Mouse (Mus musculus) neural tube, embryonic 11.5 days (tissue): ENCODE data around the gene Tbx10. TPM values are rescaled to one million over a fixed set of nuclear protein-coding genes. Genes with fewer than 3 reads are reported as not detected.
A peak's percentile ranks its signal among the peaks of the same experiment; 100 is the strongest.
"Not testable (repeated sequence)": the region's sequence is repeated elsewhere in the genome, so short reads cannot be mapped to it uniquely, and the experiment has no call there.

ENCODE experiments used
- ATAC-seq: fragments of 200-750 bp; cut with Nextera tagmentation; 2 replicates; pipeline ENCODE4 v1.8.0; 2017; ENCODE audit warnings: moderate number of reproducible peaks, mild to moderate bottlenecking, moderate TSS enrichment, moderate library complexity; ENCODE audit not compliant: insufficient read depth, low FRiP score, low TSS enrichment
- DNase-seq: peaks from one replicate; pipeline ENCODE4 v3.0.0-alpha.2; 2015; ENCODE audit warnings: low spot score
- H3K27ac ChIP-seq: fragments of 300-500 bp; sonication (generic); 2 replicates; pipeline ENCODE4 v1.5.1; 2014; ENCODE audit warnings: low read depth, mild to moderate bottlenecking, low read length
- H3K27me3 ChIP-seq: fragments of 300-500 bp; sonication (generic); 2 replicates; pipeline ENCODE4 v1.6.1; 2014; ENCODE audit warnings: mild to moderate bottlenecking, low read length, mixed read lengths; ENCODE audit not compliant: control insufficient read depth, insufficient read depth
- H3K36me3 ChIP-seq: fragments of 300-500 bp; sonication (generic); 2 replicates; pipeline ENCODE4 v1.6.1; 2014; ENCODE audit warnings: mild to moderate bottlenecking, low read length, moderate library complexity, mixed read lengths; ENCODE audit not compliant: control insufficient read depth, insufficient read depth
- H3K4me1 ChIP-seq: fragments of 300-500 bp; sonication (generic); 2 replicates; pipeline ENCODE4 v1.6.1; 2014; ENCODE audit warnings: low read length, mixed read lengths; ENCODE audit not compliant: control insufficient read depth, insufficient read depth
- H3K4me2 ChIP-seq: fragments of 300-500 bp; sonication (generic); 2 replicates; pipeline ENCODE4 v1.6.1; 2014; ENCODE audit warnings: low read depth, mild to moderate bottlenecking, moderate library complexity
- H3K4me3 ChIP-seq: fragments of 300-500 bp; sonication (generic); 2 replicates; pipeline ENCODE4 v1.5.1; 2014; ENCODE audit warnings: low read depth, low read length
- H3K9ac ChIP-seq: fragments of 300-500 bp; sonication (generic); 2 replicates; pipeline ENCODE4 v1.6.1; 2014; ENCODE audit warnings: mild to moderate bottlenecking, low read length
- H3K9me3 ChIP-seq: fragments of 300-500 bp; sonication (generic); 2 replicates; pipeline ENCODE4 v1.6.1; 2016; ENCODE audit warnings: low read length; ENCODE audit not compliant: control insufficient read depth
- WGBS: fragments of 180-500 bp; shearing (Covaris S2); extraction: QIAGEN DNeasy Blood & Tissue Kit; methylation state at CpG from one replicate; pipeline ENCODE4 v1.1.7; 2014; 5-methylcytosine and 5-hydroxymethylcytosine counted together
- polyA plus RNA-seq: library from polyadenylated mRNA; unstranded; fragments of >200 nt; fragmentation: Nextera tagmentation; extraction: Ambion mirVana; gene quantifications from 2 replicates; pipeline ENCODE4 v1.2.1, GENCODE M21; 2014

Gene Tbx10
- polyA plus RNA-seq, 1 experiment from 2014 or later = not detected

DNA sequence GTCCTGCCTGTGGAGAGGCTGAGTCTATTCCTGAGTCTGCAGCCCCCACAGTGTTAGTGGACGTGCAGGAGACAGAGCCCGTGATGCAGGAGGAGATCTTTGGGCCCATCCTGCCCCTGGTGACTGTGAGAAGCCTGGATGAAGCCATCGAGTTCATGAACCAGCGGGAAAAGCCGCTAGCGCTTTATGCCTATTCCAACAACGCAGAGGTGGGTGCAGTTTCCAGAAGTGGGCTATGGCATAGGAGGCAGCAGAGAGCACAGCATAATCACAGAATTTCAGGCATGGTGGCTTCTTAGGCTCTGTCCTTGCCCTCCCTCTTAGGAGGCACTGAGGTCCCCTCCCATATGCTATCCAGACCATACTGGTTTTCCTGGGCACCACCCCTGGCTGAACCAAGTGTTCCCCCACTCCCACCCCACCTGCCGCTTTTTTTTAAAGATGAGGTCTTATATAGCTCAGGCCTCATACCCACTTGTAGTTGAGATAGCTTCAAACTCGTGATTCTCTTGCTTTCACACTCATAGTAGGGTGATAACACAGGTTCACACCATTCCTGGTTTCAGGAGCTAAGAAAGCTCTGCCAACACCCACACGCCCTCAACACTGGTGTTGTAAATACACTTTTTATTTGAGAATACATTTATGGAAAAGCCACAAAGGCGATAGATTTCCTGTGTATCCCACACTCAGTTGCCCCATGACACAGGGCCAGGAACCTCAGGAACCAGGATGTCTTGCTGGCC, 26.0 kb upstream of the Tbx10 start:
- no peak for DNase-seq
- WGBS = 70% methylated on average over 11 of the region's 11 CpGs
- H3K4me3 ChIP-seq = no peak overlapping the region

GRCm38 (mm10) chr19:3967258-3967657, 25.3 kb upstream of the Tbx10 start:
- DNase-seq (no peak), ATAC-seq (no peak)
- Histone ChIP-seq H3K4me1 (no peaks in the 10 kb centered on the region), H3K4me2 (no peak overlapping the region), H3K36me3 (no peaks in the 10 kb centered on the region), H3K4me3 (no peak overlapping the region), H3K27me3 (no peaks in the 10 kb centered on the region), H3K9me3 (no peaks in the 10 kb centered on the region), H3K9ac (no peak overlapping the region), H3K27ac (no peak overlapping the region)
- WGBS = 69% methylated on average over 3 of the region's 3 CpGs

More for the DNA sequence above, 26.0 kb upstream of the Tbx10 start:
- ATAC-seq = no peak
- no peaks in the 10 kb centered on the region for H3K27me3 ChIP-seq
- no peak overlapping the region for H3K4me2 ChIP-seq
- H3K9me3 ChIP-seq = no peaks in the 10 kb centered on the region
- no peaks in the 10 kb centered on the region for H3K36me3 ChIP-seq
- H3K4me1 ChIP-seq = no peaks in the 10 kb centered on the region
- no peak overlapping the region for H3K9ac ChIP-seq
- no peak overlapping the region for H3K27ac ChIP-seq

DNA sequence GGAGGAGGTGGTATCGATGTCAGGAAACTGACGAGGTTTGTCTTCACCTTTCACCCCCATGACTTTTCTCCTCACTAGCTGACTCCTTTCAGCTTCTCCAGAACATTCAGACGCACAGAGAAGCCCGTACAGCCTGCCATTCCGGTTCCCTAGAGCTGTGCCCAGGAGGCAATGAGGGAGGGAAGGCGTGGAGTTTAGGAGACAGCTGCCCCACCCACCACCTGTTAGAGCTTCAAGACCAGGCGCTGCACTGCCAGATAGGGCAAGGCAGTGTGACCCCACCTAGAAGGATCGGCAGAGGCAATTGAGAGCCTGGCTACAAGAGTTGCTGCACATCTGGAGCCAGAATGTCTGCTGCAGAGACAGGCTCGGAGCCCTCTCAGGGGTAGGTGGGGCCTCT, 20.3 kb upstream of the Tbx10 start, which contains the start of gene Aldh3b2:
Aldh3b2 (plus strand) TSS at position 100 of the 400 bp plus-strand sequence.
- no peaks in the 10 kb centered on the region for H3K4me1 ChIP-seq
- DNase-seq (no peak), ATAC-seq (no peak)
- H3K4me3 ChIP-seq = no peak within 1 kb of the TSS
- H3K27ac ChIP-seq = no peak within 1 kb of the TSS
- no peak within 1 kb of the TSS for H3K4me2 ChIP-seq
- no peak within 1 kb of the TSS for H3K9ac ChIP-seq
- 46% methylated on average over 9 of the region's 9 CpGs for WGBS
- H3K36me3 ChIP-seq = no peaks in the 10 kb centered on the region
- H3K9me3 ChIP-seq = no peaks in the 10 kb centered on the region
- no peaks in the 10 kb centered on the region for H3K27me3 ChIP-seq

- H3K27ac ChIP-seq, H3K4me2 ChIP-seq, ATAC-seq, DNase-seq, H3K27me3 ChIP-seq, H3K4me1 ChIP-seq, H3K9me3 ChIP-seq, H3K9ac ChIP-seq, H3K36me3 ChIP-seq, H3K4me3 ChIP-seq: not testable (repeated sequence)
- 92% methylated on average over 6 of the region's 6 CpGs for WGBS
Measured at GRCm38 (mm10) chr19:3974608-3975007, 17.9 kb upstream of the Tbx10 start.

DNA sequence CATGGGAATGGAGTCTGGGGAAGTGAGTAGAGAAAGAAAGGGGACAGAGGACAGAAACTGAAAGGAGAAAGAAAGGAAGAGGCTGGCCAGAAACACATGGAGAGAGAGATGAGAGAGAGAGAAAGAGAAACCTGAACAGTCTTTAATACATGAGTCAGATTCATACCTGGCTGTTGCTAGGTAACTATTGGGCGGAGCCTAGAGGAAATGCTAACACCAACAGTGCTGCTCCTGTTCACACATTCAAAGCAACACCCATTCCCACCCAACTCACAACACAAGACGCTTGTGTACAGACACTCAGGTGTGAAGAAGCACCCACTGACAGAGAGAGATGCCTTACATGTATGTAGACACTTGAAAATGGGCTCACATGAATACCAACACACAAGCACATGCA, 16.7 kb upstream of the Tbx10 start:
- Histone ChIP-seq H3K4me2 (no peak overlapping the region), H3K27ac (no peak overlapping the region), H3K36me3 (no peaks in the 10 kb centered on the region), H3K4me1 (no peaks in the 10 kb centered on the region), H3K27me3 (no peaks in the 10 kb centered on the region), H3K9ac (no peak overlapping the region), H3K9me3 (no peaks in the 10 kb centered on the region), H3K4me3 (no peak overlapping the region)
- ATAC-seq (no peak), DNase-seq (no peak)
- WGBS = 72% methylated on average over 2 of the region's 2 CpGs

- DNase-seq = peak; percentile 78
- H3K4me1 ChIP-seq = peaks cover 10% of the 10 kb centered on the region; the same call in 1 of the 2 replicates
- no peak overlapping the region for H3K9ac ChIP-seq
- H3K4me3 ChIP-seq = no peak overlapping the region
- H3K4me2 ChIP-seq = no peak overlapping the region
- 0 out of 2 replicates have a peak, but pooled peaks have one; percentile 31 for ATAC-seq
- H3K36me3 ChIP-seq = no peaks in the 10 kb centered on the region
- 24% methylated on average over 4 of the region's 4 CpGs for WGBS
- no peak overlapping the region for H3K27ac ChIP-seq
- H3K27me3 ChIP-seq = no peaks in the 10 kb centered on the region
- H3K9me3 ChIP-seq = no peaks in the 10 kb centered on the region
Measured at GRCm38 (mm10) chr19:3980309-3980708, 12.2 kb upstream of the Tbx10 start.

DNA sequence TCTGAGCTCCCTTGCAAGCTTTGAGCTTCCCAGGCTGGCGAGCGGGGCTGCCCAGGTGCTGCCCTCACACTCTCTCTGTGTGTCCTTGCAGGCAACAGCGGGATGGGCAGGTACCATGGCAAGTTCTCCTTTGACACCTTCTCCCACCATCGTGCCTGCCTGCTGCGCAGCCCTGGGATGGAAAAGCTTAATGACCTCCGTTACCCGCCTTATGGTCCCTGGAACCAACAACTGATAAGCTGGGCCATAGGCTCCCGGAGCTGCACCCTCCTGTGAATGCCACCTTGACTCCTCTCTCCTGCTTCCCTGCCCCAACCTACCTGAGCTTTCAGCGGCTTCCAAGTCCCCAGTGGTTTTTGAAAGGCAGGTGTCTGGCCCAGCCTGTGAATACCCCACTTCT, 11.6 kb upstream of the Tbx10 start:
- Histone ChIP-seq H3K4me2 (no peak overlapping the region), H3K4me1 (peaks cover 13% of the 10 kb centered on the region; the same call in 1 of the 2 replicates), H3K9ac (no peak overlapping the region), H3K27ac (no peak overlapping the region), H3K4me3 (no peak overlapping the region), H3K9me3 (no peaks in the 10 kb centered on the region), H3K27me3 (no peaks in the 10 kb centered on the region), H3K36me3 (no peaks in the 10 kb centered on the region)
- no peak for ATAC-seq
- DNase-seq = no peak
- WGBS = 69% methylated on average over 9 of the region's 9 CpGs

DNA sequence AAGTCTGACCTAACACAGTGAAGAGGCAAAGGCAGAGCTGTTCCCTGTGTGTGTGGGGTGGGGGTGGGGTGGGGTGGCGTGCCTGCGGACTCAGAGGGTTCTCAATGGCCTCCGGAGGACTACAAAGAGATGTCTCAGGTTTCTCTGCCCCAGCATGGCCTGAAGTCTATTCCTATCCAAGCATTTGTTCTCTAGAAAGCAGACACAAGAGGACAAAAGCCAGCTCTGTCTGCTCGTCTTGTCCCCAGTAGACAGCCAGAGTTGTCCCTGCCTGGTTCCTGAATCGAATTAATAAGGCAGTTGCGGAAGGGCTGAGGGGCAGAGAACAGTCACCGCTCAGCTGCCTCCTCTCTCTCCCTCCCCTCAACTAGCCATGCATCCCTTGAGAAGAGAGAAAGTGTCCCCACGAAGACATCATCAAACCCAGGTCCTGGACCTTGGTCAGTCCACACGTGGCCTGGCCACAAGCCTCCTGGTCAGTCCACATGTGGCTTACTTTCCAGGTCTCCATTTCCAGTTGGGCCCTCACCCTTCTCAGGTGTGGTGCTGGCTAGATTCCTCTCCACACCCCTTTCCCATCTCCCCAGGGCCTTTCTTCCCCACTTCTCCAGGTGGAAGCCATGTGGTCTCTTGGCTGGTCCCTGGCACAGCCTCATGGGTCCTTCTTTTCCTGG, 8.9 kb upstream of the Tbx10 start:
- DNase-seq (no peak), ATAC-seq (no peak)
- 0 out of 2 replicates have a peak overlapping the region, but pooled peaks have one; percentile 1 for H3K27ac ChIP-seq
- H3K36me3 ChIP-seq = no peaks in the 10 kb centered on the region
- no peaks in the 10 kb centered on the region for H3K27me3 ChIP-seq
- H3K9me3 ChIP-seq = no peaks in the 10 kb centered on the region
- no peak overlapping the region for H3K4me3 ChIP-seq
- H3K9ac ChIP-seq = no peak overlapping the region
- H3K4me1 ChIP-seq = peaks cover 15% of the 10 kb centered on the region; the same call in 1 of the 2 replicates
- WGBS = 36% methylated on average over 9 of the region's 9 CpGs
- no peak overlapping the region for H3K4me2 ChIP-seq
